In the genomic region with DNA sequence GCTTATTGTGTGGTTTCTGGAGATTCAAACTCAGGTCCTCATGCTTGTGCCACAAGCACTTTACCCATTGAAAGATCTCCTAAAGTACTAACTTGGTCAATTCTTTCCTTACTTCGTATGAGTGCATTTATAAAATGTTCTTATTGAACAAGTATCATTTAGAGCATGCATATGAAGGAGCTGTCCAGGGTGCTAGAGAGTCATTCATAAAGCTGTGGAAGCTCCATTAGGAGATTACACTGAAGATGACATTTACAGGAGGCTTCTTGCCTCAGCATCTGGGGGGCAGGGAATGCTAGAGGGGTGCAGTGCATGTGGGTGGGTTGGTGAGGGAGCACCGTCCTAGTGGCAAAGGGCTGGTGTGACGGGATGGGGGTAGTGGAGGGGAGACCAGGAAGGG, we compare ENCODE assay signal across 16 mouse cellular contexts.
DNase-seq lines count a peak whose midpoint lies in the region; TF ChIP-seq lines count a peak whose summit lies in the region.
"Had no signal": no experiment of that assay in that cellular context is flagged by ENCODE, and none has a peak within 500 bp of the region (broad histone marks: within the 10 kb centered on the region; RNA-seq: fewer than 3 reads in every experiment).

No protein-coding gene starts in this region.

- H3K4me3 ChIP-seq in lung, adult 2 months (replicated peaks; ENCODE audit: extremely low read depth, low read depth, low read length), result no peak overlapping the region
- H3K4me3 ChIP-seq: limb, embryonic 12.5 days had no signal

- peak; percentile 4 for DNase-seq in heart, postnatal 4 days
- DNase-seq in heart, postnatal 25 days (ENCODE audit: low spot score), result no peak
- DNase-seq in lung, postnatal 10 days, result peak; percentile 1
- DNase-seq in lung, adult 2 months, result no peak
- peak; percentile 50 for DNase-seq in embryo, embryonic 10.5 days (ENCODE audit: low spot score)
- DNase-seq in retina, embryonic 14.5 days (ENCODE audit: low spot score), result peak; percentile 23
- DNase-seq in thymus, postnatal 0 days (ENCODE audit: low spot score), result no peak
- no peak for DNase-seq in thymus, postnatal 10 days (ENCODE audit: low spot score in 2 of 2)
- DNase-seq: adrenal gland, adult 8-10 months; cerebellum, postnatal 25 days; gastrocnemius, postnatal 14 days; heart, postnatal 14 days; lung, adult 18-20 months; right cerebral cortex, postnatal 14 days; thymus, adult 18-20 months had no signal

- no peak for TF ChIP-seq CTCF in lung, adult 2 months (IDR thresholded peaks at IDR 0.05; ENCODE audit: insufficient read depth, low read length)

- TF ChIP-seq POLR2A in lung, adult 2 months (IDR thresholded peaks at IDR 0.05; ENCODE audit: borderline replicate concordance, extremely low read depth, low read depth, low read length), result no peak

- WGBS in lung, adult 2 months, result 82% methylated on average over 3 of the region's 3 CpGs

- no peaks in the 10 kb centered on the region for H3K4me1 ChIP-seq in lung, adult 2 months (ENCODE audit: control insufficient read depth, insufficient read depth, low read length)
- H3K4me1 ChIP-seq: limb, embryonic 12.5 days had no signal

- intact Hi-C loops in heart, postnatal 25 days (cut with DNase I), result no loop called here

Comparison
In these comparisons a context has a peak if more than half of its experiments do, and no peak if none do; other contexts are left out.
1. DNase-seq: peak in heart, postnatal 4 days (single experiment), lung, postnatal 10 days (single experiment), embryo, embryonic 10.5 days (single experiment) and retina, embryonic 14.5 days (single experiment); none in heart, postnatal 25 days (single experiment), lung, adult 2 months (single experiment), thymus, postnatal 0 days (single experiment) and thymus, postnatal 10 days (0 of 2).